Mouse (Mus musculus): ENCODE results near the gene Reg4.

The Reg4 gene

DNA sequence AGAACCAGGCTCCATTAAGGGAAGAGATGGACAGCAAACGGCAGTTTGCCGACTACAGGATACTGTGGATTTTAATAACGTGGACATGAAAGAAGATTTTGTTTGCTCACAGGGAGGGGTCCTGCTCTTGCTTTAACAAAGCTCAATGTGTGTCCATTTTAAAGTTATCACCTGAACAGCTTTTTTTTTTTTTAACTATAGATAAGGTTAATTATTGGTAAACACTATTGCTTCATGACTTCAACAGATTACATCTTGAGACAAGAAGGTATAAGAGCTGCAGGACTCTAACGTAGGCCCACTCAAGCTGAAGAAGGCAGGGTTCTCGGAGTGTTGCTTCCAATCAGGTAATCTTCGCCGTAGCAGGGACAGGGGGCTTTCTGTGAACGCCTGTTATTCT lies at the start of gene Reg4:
Gene Reg4, plus strand, starts transcription at position 301 of the 400 bp plus-strand sequence.
- DNase-seq, result no peak

GRCm38 (mm10) chr3:98178340-98178739 lies 43.6 kb upstream of the Reg4 start:
- DNase-seq, result peak; percentile 78 to 83

GRCm38 (mm10) chr3:98180805-98181204 lies 41.2 kb upstream of the Reg4 start:
- DNase-seq, result peak; percentile 62 to 73

- no peak for DNase-seq
These were observed 36.7 kb upstream of the Reg4 start for GRCm38 (mm10) chr3:98185163-98185714.

- no peak for DNase-seq
These were observed 34.2 kb upstream of the Reg4 start for GRCm38 (mm10) chr3:98187777-98188176.

DNA sequence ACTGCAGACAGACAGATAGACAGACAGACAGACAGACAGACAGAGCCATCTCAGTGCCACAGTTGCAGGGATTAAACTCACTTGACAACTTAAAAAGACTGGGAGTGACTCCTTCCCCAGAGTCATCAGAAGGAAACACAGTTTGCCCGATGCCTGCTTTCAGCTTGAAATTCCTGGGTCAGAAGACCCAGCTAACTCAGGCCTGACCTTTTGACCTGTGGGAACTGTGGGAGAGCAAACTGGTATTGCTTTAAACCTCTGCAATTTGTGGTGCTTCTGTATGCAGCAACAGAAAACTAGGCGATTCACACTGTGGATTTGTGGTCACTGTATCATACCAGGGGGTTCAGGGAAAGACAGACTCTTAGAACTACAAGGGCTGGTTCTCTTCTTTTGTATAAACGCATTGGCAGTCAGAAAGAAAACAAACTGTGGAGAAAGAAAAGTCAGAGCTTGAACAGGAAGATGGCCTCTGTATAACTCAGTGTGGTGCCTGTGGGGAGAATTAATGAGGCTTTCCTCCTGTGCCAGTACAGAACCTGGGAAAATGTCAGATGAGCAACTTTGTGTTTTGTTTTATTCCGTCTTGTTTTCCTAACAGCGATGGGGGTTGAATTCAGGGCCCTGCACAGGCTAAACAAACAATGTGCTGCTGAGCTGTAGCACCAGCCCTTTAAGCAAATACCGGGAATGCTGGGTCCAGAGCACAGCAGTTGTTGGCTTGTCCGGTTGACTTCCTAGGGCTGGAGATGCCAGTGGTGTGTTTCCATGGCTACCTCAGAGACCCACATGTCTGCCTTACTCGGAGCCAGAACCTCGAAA lies 24.0 kb upstream of the Reg4 start:
- no peak for DNase-seq

- DNase-seq, result no peak
These were observed 22.2 kb upstream of the Reg4 start for GRCm38 (mm10) chr3:98199747-98200146.

- DNase-seq, result no peak
These were observed 18.7 kb upstream of the Reg4 start for GRCm38 (mm10) chr3:98203282-98203681.

GRCm38 (mm10) chr3:98206977-98207376 lies 15.0 kb upstream of the Reg4 start:
- DNase-seq, result no peak

GRCm38 (mm10) chr3:98209161-98209560 lies 12.8 kb upstream of the Reg4 start:
- no peak for DNase-seq

DNA sequence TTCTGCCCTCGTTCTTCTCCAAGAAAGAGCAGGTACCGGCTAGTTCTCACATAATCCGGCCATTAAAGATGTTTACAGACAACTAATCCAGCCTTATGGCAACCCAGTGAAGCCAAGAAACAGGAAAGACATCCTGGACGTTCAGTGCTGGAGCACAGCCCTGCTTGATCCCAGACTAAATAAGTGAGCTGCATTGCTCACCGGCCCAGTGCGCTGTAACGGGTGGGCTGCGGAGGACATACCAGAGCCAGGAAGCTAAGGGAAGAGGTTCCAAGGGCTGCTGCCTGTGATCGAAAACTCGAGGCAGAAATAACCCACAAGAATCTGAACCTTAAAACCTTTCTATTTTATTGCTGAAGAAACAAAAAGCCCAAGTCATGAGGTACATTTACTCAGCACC lies 11.1 kb upstream of the Reg4 start:
- no peak for DNase-seq

GRCm38 (mm10) chr3:98211301-98212081 lies 10.5 kb upstream of the Reg4 start:
- DNase-seq, result no peak

GRCm38 (mm10) chr3:98216296-98216695 lies 5.7 kb upstream of the Reg4 start:
- no peak for DNase-seq

DNA sequence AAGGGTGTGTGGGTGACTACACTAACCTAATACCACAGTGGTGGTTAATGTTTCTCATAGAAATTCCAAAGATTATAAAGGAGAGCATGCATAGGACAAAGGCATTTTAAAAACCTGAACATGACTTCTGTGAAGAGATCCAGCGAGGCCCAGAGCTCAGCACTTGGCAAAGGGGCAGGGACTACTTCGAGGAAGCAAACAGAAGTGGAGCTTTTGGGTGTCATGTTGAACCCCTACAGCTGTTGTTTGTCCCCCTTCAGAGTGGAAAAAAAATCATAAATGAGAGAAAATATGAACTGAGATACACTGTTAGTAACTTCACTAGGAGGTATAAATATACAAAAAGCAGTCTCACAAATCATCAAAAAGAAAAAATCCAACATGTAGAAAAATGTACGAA lies 1.3 kb downstream of the Reg4 start:
- no peak for DNase-seq

- DNase-seq, result peak; percentile 78 to 83
These were observed 2.0 kb downstream of the Reg4 start for GRCm38 (mm10) chr3:98223783-98224580.

- no peak for DNase-seq
These were observed 3.0 kb downstream of the Reg4 start for GRCm38 (mm10) chr3:98224975-98225374.

GRCm38 (mm10) chr3:98225746-98226145 lies 3.8 kb downstream of the Reg4 start:
- DNase-seq, result no peak

DNA sequence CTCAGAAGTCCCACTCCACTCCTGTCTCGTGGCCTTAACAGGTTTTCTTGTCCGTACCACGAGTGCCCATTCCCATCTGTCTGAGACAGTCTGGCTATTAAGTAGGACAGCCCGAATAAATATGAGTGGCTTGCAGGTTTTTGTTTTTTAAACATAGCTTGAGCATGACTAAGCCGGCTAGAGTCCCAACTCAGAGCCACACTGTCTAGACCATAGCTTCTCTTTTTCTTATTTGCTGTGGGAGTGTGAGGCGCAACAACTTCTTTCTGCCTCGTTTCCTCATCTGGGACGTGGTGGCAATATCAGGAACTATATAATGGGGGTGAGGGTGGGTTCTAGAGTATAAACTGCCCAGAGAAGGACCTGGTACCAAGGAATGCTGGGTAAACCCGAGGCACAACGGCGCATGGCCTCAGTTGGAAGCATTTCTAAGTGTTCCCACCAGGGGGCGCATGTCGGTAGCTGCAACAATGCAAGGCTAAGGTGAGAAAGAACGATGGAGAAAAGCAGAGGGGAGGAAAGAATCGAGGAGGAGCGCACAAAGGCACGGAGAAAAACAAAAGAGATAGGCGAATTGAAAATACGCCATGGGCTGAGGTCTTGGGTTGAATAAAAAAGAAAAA lies 5.1 kb downstream of the Reg4 start:
- peak; percentile 78 to 84 for DNase-seq

GRCm38 (mm10) chr3:98227763-98228162 lies 5.8 kb downstream of the Reg4 start:
- no peak for DNase-seq

- no peak for DNase-seq
These were observed 8.0 kb downstream of the Reg4 start for GRCm38 (mm10) chr3:98229943-98230342.

GRCm38 (mm10) chr3:98233504-98233903 lies 11.5 kb downstream of the Reg4 start:
- DNase-seq, result no peak

DNA sequence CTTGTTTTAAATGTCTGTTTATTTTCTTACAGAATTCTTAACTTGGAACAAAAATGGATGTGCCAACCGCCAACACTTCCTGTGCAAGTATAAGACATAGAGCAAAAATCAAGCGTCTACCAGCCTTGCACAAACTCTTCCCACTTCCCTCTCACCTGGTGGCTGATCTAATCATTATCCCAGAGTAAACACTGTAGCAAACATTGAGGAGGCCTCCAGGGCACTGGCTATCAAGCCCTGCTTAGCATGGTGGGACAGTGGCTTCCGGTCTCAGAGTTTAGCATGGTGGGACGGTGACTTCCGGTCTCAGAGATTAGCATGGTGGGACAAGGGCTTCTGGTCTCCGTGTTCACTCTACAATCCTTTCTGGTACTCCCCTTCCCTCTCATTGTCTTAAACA lies 14.3 kb downstream of the Reg4 start:
- DNase-seq, result no peak

Data from kidney, postnatal 25 days (tissue).